Mouse (Mus musculus) limb, embryonic 15.5 days (tissue): ENCODE measurements around the gene Vps26b. TPM values are rescaled to one million over a fixed set of nuclear protein-coding genes. Genes with fewer than 3 reads are reported as not detected.

Experiments
- ATAC-seq: fragments of 200-750 bp; cut with Nextera tagmentation; 2 replicates; pipeline ENCODE4 v1.8.0; 2017; ENCODE audit warnings: low read depth, moderate TSS enrichment; ENCODE audit not compliant: insufficient number of reproducible peaks, low FRiP score, low TSS enrichment
- H3K27ac ChIP-seq: fragments of 300-500 bp; sonication (generic); 2 replicates; pipeline ENCODE4 v1.5.1; 2015; ENCODE audit warnings: moderate library complexity, mild to moderate bottlenecking, inconsistent platforms
- H3K27me3 ChIP-seq: fragments of 300-500 bp; sonication (generic); 2 replicates; pipeline ENCODE4 v1.6.1; 2015; ENCODE audit warnings: inconsistent platforms
- H3K36me3 ChIP-seq: fragments of 300-500 bp; sonication (generic); 2 replicates; pipeline ENCODE4 v1.6.1; 2015; ENCODE audit warnings: inconsistent platforms
- H3K4me1 ChIP-seq: fragments of 300-500 bp; sonication (generic); 2 replicates; pipeline ENCODE4 v1.6.1; 2015; ENCODE audit warnings: inconsistent platforms
- H3K4me2 ChIP-seq: fragments of 300-500 bp; sonication (generic); 2 replicates; pipeline ENCODE4 v1.6.1; 2015; ENCODE audit warnings: mild to moderate bottlenecking, inconsistent platforms
- H3K4me3 ChIP-seq: fragments of 300-500 bp; sonication (generic); 2 replicates; pipeline ENCODE4 v1.5.1; 2015; ENCODE audit warnings: mild to moderate bottlenecking, inconsistent platforms
- H3K9ac ChIP-seq: fragments of 300-500 bp; sonication (generic); 2 replicates; pipeline ENCODE4 v1.6.1; 2015; ENCODE audit warnings: inconsistent platforms
- H3K9me3 ChIP-seq: fragments of 300-500 bp; sonication (generic); 2 replicates; pipeline ENCODE4 v1.6.1; 2016; ENCODE audit warnings: inconsistent platforms
- WGBS: fragments of 180-500 bp; shearing (Covaris S2); methylation state at CpG from one replicate; pipeline ENCODE4 v1.1.7; 2015; 5-methylcytosine and 5-hydroxymethylcytosine counted together
- polyA plus RNA-seq: library from polyadenylated mRNA; unstranded; fragments of >200 nt; fragmentation: Nextera tagmentation; extraction: Ambion mirVana; gene quantifications from 2 replicates; pipeline ENCODE4 v1.2.1, GENCODE M21; 2015

Vps26b gene
- polyA plus RNA-seq, 1 experiment from 2014 or later = 36.4 TPM

- Histone ChIP-seq H3K27me3 (no peaks in the 10 kb centered on the region), H3K4me3 (no peak overlapping the region), H3K36me3 (peaks cover 94% of the 10 kb centered on the region), H3K27ac (no peak overlapping the region), H3K9me3 (no peaks in the 10 kb centered on the region), H3K4me2 (no peak overlapping the region), H3K9ac (no peak overlapping the region), H3K4me1 (no peaks in the 10 kb centered on the region)
- 89% methylated on average over 4 of the region's 4 CpGs for WGBS
- no peak for ATAC-seq
Measured at GRCm38 (mm10) chr9:27011572-27011971, 18.3 kb downstream of the Vps26b start.

GRCm38 (mm10) chr9:27009231-27009630 is 20.6 kb downstream of the Vps26b start:
- Histone ChIP-seq H3K4me2 (no peak overlapping the region), H3K27ac (no peak overlapping the region), H3K4me1 (no peaks in the 10 kb centered on the region), H3K9ac (no peak overlapping the region), H3K9me3 (no peaks in the 10 kb centered on the region), H3K36me3 (peaks cover 88% of the 10 kb centered on the region), H3K27me3 (no peaks in the 10 kb centered on the region), H3K4me3 (no peak overlapping the region)
- 83% methylated on average over 5 of the region's 5 CpGs for WGBS
- no peak for ATAC-seq

GRCm38 (mm10) chr9:27006866-27007265 is 23.0 kb downstream of the Vps26b start:
- Histone ChIP-seq H3K4me1 (no peaks in the 10 kb centered on the region), H3K4me2 (no peak overlapping the region), H3K4me3 (no peak overlapping the region), H3K9me3 (no peaks in the 10 kb centered on the region), H3K27ac (no peak overlapping the region), H3K9ac (no peak overlapping the region), H3K27me3 (no peaks in the 10 kb centered on the region), H3K36me3 (peaks cover 72% of the 10 kb centered on the region)
- WGBS = 88% methylated on average over 5 of the region's 5 CpGs
- ATAC-seq = no peak

GRCm38 (mm10) chr9:27005933-27006332 is 23.9 kb downstream of the Vps26b start:
- 77% methylated on average over 1 of the region's 1 CpGs for WGBS
- Histone ChIP-seq H3K4me3 (no peak overlapping the region), H3K27ac (no peak overlapping the region), H3K27me3 (no peaks in the 10 kb centered on the region), H3K4me1 (peaks cover under 1% of the 10 kb centered on the region), H3K36me3 (peaks cover 63% of the 10 kb centered on the region), H3K9me3 (no peaks in the 10 kb centered on the region), H3K4me2 (no peak overlapping the region), H3K9ac (no peak overlapping the region)
- no peak for ATAC-seq

- Histone ChIP-seq H3K4me1 (peaks cover 6% of the 10 kb centered on the region), H3K4me3 (no peak overlapping the region), H3K36me3 (peaks cover 57% of the 10 kb centered on the region), H3K9ac (no peak overlapping the region), H3K27ac (no peak overlapping the region), H3K9me3 (no peaks in the 10 kb centered on the region), H3K27me3 (no peaks in the 10 kb centered on the region), H3K4me2 (no peak overlapping the region)
- 95% methylated on average over 3 of the region's 3 CpGs for WGBS
- ATAC-seq = no peak
Measured at GRCm38 (mm10) chr9:27005231-27005630, 24.6 kb downstream of the Vps26b start.

GRCm38 (mm10) chr9:26999461-27000395 is 30.1 kb downstream of the Vps26b start, which contains the start of the genes Acad8 and Thyn1:
Gene Acad8, minus strand, starts transcription at chr9:26999566.
Gene Thyn1, plus strand, starts transcription at chr9:26999710.
- WGBS = under 1% methylated on average over 35 of the region's 35 CpGs
- peak; percentile 99 for ATAC-seq

GRCm38 (mm10) chr9:26998669-26999460 is 31.0 kb downstream of the Vps26b start:
- WGBS = 2% methylated on average over 29 of the region's 29 CpGs
- peak overlapping the region; percentile 71 for H3K4me3 ChIP-seq
- H3K9me3 ChIP-seq = no peaks in the 10 kb centered on the region
- H3K27ac ChIP-seq = peak overlapping the region; percentile 81
- peak overlapping the region; percentile 53 for H3K4me2 ChIP-seq
- peak overlapping the region; percentile 74 for H3K9ac ChIP-seq
- H3K36me3 ChIP-seq = peaks cover 5% of the 10 kb centered on the region
- no peaks in the 10 kb centered on the region for H3K27me3 ChIP-seq
- H3K4me1 ChIP-seq = peaks cover 9% of the 10 kb centered on the region
- ATAC-seq = peak; percentile 58

More at GRCm38 (mm10) chr9:26999461-27000395, 30.1 kb downstream of the Vps26b start, which contains the start of the genes Acad8 and Thyn1:
- Histone ChIP-seq H3K9ac (peak within 1 kb of the TSS; percentile 74), H3K4me1 (peaks cover 9% of the 10 kb centered on the region), H3K27ac (peak within 1 kb of the TSS; percentile 81), H3K36me3 (peaks cover 6% of the 10 kb centered on the region), H3K27me3 (no peaks in the 10 kb centered on the region), H3K4me3 (peak within 1 kb of the TSS; percentile 71), H3K4me2 (peak within 1 kb of the TSS; percentile 53), H3K9me3 (no peaks in the 10 kb centered on the region)

- no peak overlapping the region for H3K9ac ChIP-seq
- WGBS = 86% methylated on average over 2 of the region's 2 CpGs
- no peak overlapping the region for H3K4me2 ChIP-seq
- no peak overlapping the region for H3K27ac ChIP-seq
- H3K9me3 ChIP-seq = no peaks in the 10 kb centered on the region
- H3K27me3 ChIP-seq = no peaks in the 10 kb centered on the region
- ATAC-seq = no peak
- H3K36me3 ChIP-seq = no peaks in the 10 kb centered on the region
- H3K4me1 ChIP-seq = peaks cover 9% of the 10 kb centered on the region
- H3K4me3 ChIP-seq = no peak overlapping the region
Measured at GRCm38 (mm10) chr9:26997501-26997900, 32.4 kb downstream of the Vps26b start.

GRCm38 (mm10) chr9:26997062-26997461 is 32.8 kb downstream of the Vps26b start:
- Histone ChIP-seq H3K36me3 (peaks cover 4% of the 10 kb centered on the region), H3K4me2 (no peak overlapping the region), H3K9me3 (no peaks in the 10 kb centered on the region), H3K9ac (no peak overlapping the region), H3K27me3 (no peaks in the 10 kb centered on the region), H3K4me3 (no peak overlapping the region), H3K27ac (no peak overlapping the region), H3K4me1 (peaks cover 9% of the 10 kb centered on the region)
- ATAC-seq = no peak
- 93% methylated on average over 3 of the region's 3 CpGs for whole genome bisulfite sequencing

GRCm38 (mm10) chr9:26993900-26994299 is 36.0 kb downstream of the Vps26b start:
- H3K9ac ChIP-seq = no peak overlapping the region
- no peak overlapping the region for H3K27ac ChIP-seq
- H3K4me3 ChIP-seq = no peak overlapping the region
- no peak overlapping the region for H3K4me2 ChIP-seq
- H3K36me3 ChIP-seq = peaks cover 34% of the 10 kb centered on the region
- ATAC-seq = no peak
- no peaks in the 10 kb centered on the region for H3K27me3 ChIP-seq
- WGBS = 63% methylated on average over 3 of the region's 3 CpGs
- H3K4me1 ChIP-seq = peaks cover 3% of the 10 kb centered on the region; the same call in 1 of the 2 replicates
- no peaks in the 10 kb centered on the region for H3K9me3 ChIP-seq

- Histone ChIP-seq H3K27ac (no peak overlapping the region), H3K9me3 (no peaks in the 10 kb centered on the region), H3K4me2 (no peak overlapping the region), H3K27me3 (no peaks in the 10 kb centered on the region), H3K4me1 (peaks cover 2% of the 10 kb centered on the region; the same call in 1 of the 2 replicates), H3K4me3 (no peak overlapping the region), H3K36me3 (peaks cover 41% of the 10 kb centered on the region), H3K9ac (no peak overlapping the region)
- 85% methylated on average over 10 of the region's 10 CpGs for WGBS
- no peak for ATAC-seq
Measured at GRCm38 (mm10) chr9:26993118-26993517, 36.7 kb downstream of the Vps26b start.
